Mouse (Mus musculus) liver, embryonic 14.5 days (tissue): ENCODE results near the gene Riok2. TPM values are rescaled to one million over a fixed set of nuclear protein-coding genes. Genes with fewer than 3 reads are reported as not detected.
A peak's percentile ranks its signal among the peaks of the same experiment; 100 is the strongest.

Experiments used
- ATAC-seq: fragments of 200-750 bp; cut with Nextera tagmentation; 2 replicates; pipeline ENCODE4 v1.8.0; 2017; ENCODE audit warnings: moderate number of reproducible peaks, mild to moderate bottlenecking, moderate library complexity; ENCODE audit not compliant: insufficient read depth
- DNase-seq, 3 experiments: peaks; one replicate each; pipeline ENCODE4 v3.0.0-alpha.2; 2012 to 2013; ENCODE audit warnings: low read depth in 3 of 3, low spot score in 3 of 3
- H3K27ac ChIP-seq: fragments of 300-500 bp; sonication (generic); 2 replicates; pipeline ENCODE4 v1.5.1; 2014; ENCODE audit warnings: moderate library complexity, mild to moderate bottlenecking, control low read depth, inconsistent platforms
- H3K27me3 ChIP-seq: fragments of 300-500 bp; sonication (generic); 2 replicates; pipeline ENCODE4 v1.6.1; 2014; ENCODE audit warnings: mild to moderate bottlenecking, low read length, moderate library complexity; ENCODE audit not compliant: control insufficient read depth, insufficient read depth
- H3K36me3 ChIP-seq: fragments of 300-500 bp; sonication (generic); replicated peaks from 2 replicates; pipeline ENCODE4 v1.6.1; 2014; ENCODE audit warnings: low read depth; ENCODE audit not compliant: control insufficient read depth, insufficient read depth
- H3K4me1 ChIP-seq, 2 experiments: fragments of 200-500 bp in 1 of 2; fragments of 300-500 bp in 1 of 2; sonication (generic) in 1 of 2; replicated peaks; 2 replicates each; pipeline ENCODE4 v1.6.1; 2012 to 2014; ENCODE audit warnings: antibody characterized with exemption in 1 of 2, inconsistent platforms in 1 of 2, low read length in 1 of 2; ENCODE audit not compliant: control insufficient read depth in 2 of 2, insufficient read depth in 2 of 2
- H3K4me2 ChIP-seq: fragments of 300-500 bp; sonication (generic); 2 replicates; pipeline ENCODE4 v1.6.1; 2014; ENCODE audit warnings: low read depth, mild to moderate bottlenecking, control low read depth, moderate library complexity
- H3K4me3 ChIP-seq, 2 experiments: fragments of 200-500 bp in 1 of 2; fragments of 300-500 bp in 1 of 2; sonication (generic) in 1 of 2; 2 replicates each; pipeline ENCODE4 v1.5.1; 2012 to 2014; ENCODE audit warnings: low read depth in 2 of 2, low read length in 2 of 2, mild to moderate bottlenecking in 2 of 2, control low read depth in 1 of 2, inconsistent platforms in 1 of 2, moderate library complexity in 1 of 2; ENCODE audit not compliant: insufficient read depth in 1 of 2
- H3K9ac ChIP-seq: fragments of 300-500 bp; sonication (generic); replicated peaks from 2 replicates; pipeline ENCODE4 v1.6.1; 2014; ENCODE audit warnings: mild to moderate bottlenecking, control low read depth, moderate library complexity
- H3K9me3 ChIP-seq: fragments of 300-500 bp; sonication (generic); 2 replicates; pipeline ENCODE4 v1.6.1; 2016; ENCODE audit warnings: low read length, mixed read lengths; ENCODE audit not compliant: control insufficient read depth
- CTCF ChIP-seq: IDR thresholded peaks from 2 replicates; pipeline ENCODE4 v1.5.1; 2016; ENCODE audit warnings: antibody characterized with exemption, low read depth, control low read depth
- EP300 ChIP-seq: IDR thresholded peaks from 2 replicates; pipeline ENCODE4 v1.6.1; 2016; ENCODE audit warnings: antibody characterized with exemption, low read depth
- WGBS: fragments of 180-500 bp; shearing (Covaris S2); extraction: QIAGEN DNeasy Blood & Tissue Kit; methylation state at CpG from one replicate; pipeline ENCODE4 v1.1.7; 2014; ENCODE audit not compliant: insufficient replicate concordance; 5-methylcytosine and 5-hydroxymethylcytosine counted together
- polyA plus RNA-seq, 2 experiments: library from polyadenylated mRNA; depleted of rRNA in 1 of 2; stranded (reverse) in 1 of 2; unstranded in 1 of 2; fragments of >200 nt; fragmentation: Nextera tagmentation in 1 of 2; extraction: Ambion mirVana in 1 of 2; gene quantifications; 2 replicates each; pipeline versions ENCODE4 v1.2.1 to v1.2.3; 2012 to 2014

The Riok2 gene
- polyA plus RNA-seq, 2 experiments, result 11.5 to 11.7 TPM

GRCm38 (mm10) chr17:17391823-17392222 lies 17.7 kb downstream of the Riok2 start:
- Histone ChIP-seq H3K36me3 (peaks cover 2% of the 10 kb centered on the region; the same call in 1 of the 2 replicates), H3K9ac (no peak overlapping the region), H3K27ac (no peak overlapping the region), H3K9me3 (no peaks in the 10 kb centered on the region), H3K27me3 (no peaks in the 10 kb centered on the region), H3K4me2 (no peak overlapping the region), H3K4me1 (no peaks in the 10 kb centered on the region; a peak in 1 of 4 replicates), H3K4me3 (no peak overlapping the region)
- DNase-seq (no peak), ATAC-seq (no peak)
- WGBS, result 61% methylated on average over 4 of the region's 4 CpGs
- TF ChIP-seq EP300 (no peak), CTCF (no peak)

GRCm38 (mm10) chr17:17392863-17393262 lies 18.8 kb downstream of the Riok2 start:
- TF ChIP-seq EP300, result no peak
- peak; percentile 25 for TF ChIP-seq CTCF
- DNase-seq (no peak), ATAC-seq (0 out of 2 replicates have a peak, but pooled peaks have one; percentile 31)
- Histone ChIP-seq H3K4me2 (no peak overlapping the region), H3K4me1 (no peaks in the 10 kb centered on the region; a peak in 1 of 4 replicates), H3K27ac (no peak overlapping the region), H3K9ac (no peak overlapping the region), H3K9me3 (no peaks in the 10 kb centered on the region), H3K36me3 (peaks cover 2% of the 10 kb centered on the region; the same call in 1 of the 2 replicates), H3K4me3 (no peak overlapping the region), H3K27me3 (no peaks in the 10 kb centered on the region)
- 64% methylated on average over 7 of the region's 7 CpGs for WGBS

- 79% methylated on average over 6 of the region's 6 CpGs for WGBS
- Histone ChIP-seq H3K36me3 (peaks cover 2% of the 10 kb centered on the region; the same call in 1 of the 2 replicates), H3K9me3 (no peaks in the 10 kb centered on the region), H3K27ac (no peak overlapping the region), H3K4me2 (no peak overlapping the region), H3K4me3 (no peak overlapping the region), H3K9ac (no peak overlapping the region), H3K27me3 (no peaks in the 10 kb centered on the region), H3K4me1 (no peaks in the 10 kb centered on the region; a peak in 1 of 4 replicates)
- DNase-seq (no peak), ATAC-seq (no peak)
- TF ChIP-seq CTCF (no peak), EP300 (no peak)
Observed at GRCm38 (mm10) chr17:17393300-17393699, 19.2 kb downstream of the Riok2 start.

- Histone ChIP-seq H3K36me3 (peaks cover 2% of the 10 kb centered on the region; the same call in 1 of the 2 replicates), H3K4me2 (no peak overlapping the region), H3K4me1 (no peaks in the 10 kb centered on the region; a peak in 1 of 4 replicates), H3K27ac (no peak overlapping the region), H3K9me3 (no peaks in the 10 kb centered on the region), H3K27me3 (no peaks in the 10 kb centered on the region), H3K4me3 (no peak overlapping the region), H3K9ac (no peak overlapping the region)
- WGBS, result 31% methylated on average over 4 of the region's 4 CpGs
- 0 out of 2 replicates have a peak, but pooled peaks have one; percentile 19 for ATAC-seq
- DNase-seq, result peak; percentile 35 to 45 (median 42)
- TF ChIP-seq EP300 (no peak), CTCF (peak; percentile 78)
Observed at GRCm38 (mm10) chr17:17394336-17394735, 20.2 kb downstream of the Riok2 start.

GRCm38 (mm10) chr17:17396869-17397268 lies 22.8 kb downstream of the Riok2 start:
- 36% methylated on average over 1 of the region's 1 CpGs for WGBS

More at GRCm38 (mm10) chr17:17396869-17397268, 22.8 kb downstream of the Riok2 start:
- no peak for DNase-seq
- Histone ChIP-seq H3K4me2 (no peak overlapping the region), H3K27me3 (no peaks in the 10 kb centered on the region), H3K9ac (no peak overlapping the region), H3K4me1 (no peaks in the 10 kb centered on the region; a peak in 1 of 4 replicates), H3K36me3 (no peaks in the 10 kb centered on the region; the same call in 1 of the 2 replicates), H3K27ac (no peak overlapping the region), H3K9me3 (no peaks in the 10 kb centered on the region), H3K4me3 (no peak overlapping the region)
- TF ChIP-seq CTCF (no peak), EP300 (no peak)
- no peak for ATAC-seq
